In genomic region chr2:47075225-47075624, GRCm38 (mm10) we compare ENCODE assay signal across 18 mouse cellular contexts.
DNase-seq lines count a peak whose midpoint lies in the region; TF ChIP-seq lines count a peak whose summit lies in the region.
"Had no signal": no experiment of that assay in that cellular context is flagged by ENCODE, and none has a peak within 500 bp of the region (broad histone marks: within the 10 kb centered on the region; RNA-seq: fewer than 3 reads in every experiment).

No protein-coding gene starts in this region.

- no peak for TF ChIP-seq CTCF in MEL (IDR thresholded peaks at IDR 0.05 in 2 of 3, conservative IDR thresholded peaks at IDR 0.05 in 1 of 3; ENCODE audit: control insufficient read depth in 1 of 3, insufficient read depth in 1 of 3, low read depth in 2 of 3, low read length in 3 of 3, poor library complexity in 1 of 3, severe bottlenecking in 1 of 3)
- TF ChIP-seq CTCF in thymus, adult 2 months (IDR thresholded peaks at IDR 0.05; ENCODE audit: borderline replicate concordance, control insufficient read depth, extremely low read depth, insufficient read depth, low read length, poor library complexity), result no peak

- no peak for TF ChIP-seq RAD21 in MEL (IDR thresholded peaks at IDR 0.05; ENCODE audit: low read depth, low read length)

- no peaks in the 10 kb centered on the region for H3K9me3 ChIP-seq in MEL (replicated peaks; ENCODE audit: insufficient read depth, low read length)
- H3K9me3 ChIP-seq: G1E had no signal

- no peak overlapping the region for H3K4me3 ChIP-seq in MEL (ENCODE audit: control insufficient read depth in 1 of 2, insufficient read depth in 1 of 2, low read depth in 2 of 2, low read length in 2 of 2)
- H3K4me3 ChIP-seq in thymus, adult 2 months (ENCODE audit: control insufficient read depth, insufficient read depth, low read length), result no peak overlapping the region

- WGBS in thymus, adult 2 months, result 74% methylated on average over 3 of the region's 3 CpGs

- H3K9ac ChIP-seq in MEL (ENCODE audit: control insufficient read depth, low read depth, low read length, poor library complexity, severe bottlenecking), result no peak overlapping the region

- peak; percentile 39 for DNase-seq in heart, adult 11 months
- no peak for DNase-seq in heart, postnatal 10 days
- DNase-seq in MEL (ENCODE audit: low read depth, low spot score), result peak; percentile 8
- DNase-seq in thymus, adult 2 months, result no peak
- DNase-seq: adrenal gland, adult 2 months; adrenal gland, adult 8-10 months; adrenal gland, postnatal 10 days; adrenal gland, postnatal 14 days; adrenal gland, postnatal 25 days; adrenal gland, postnatal 36 days; B cell, adult 2 months; cerebellum, adult 11 months; cerebellum, adult 11-12 months; cerebellum, adult 18-20 months; cerebellum, adult 2 months had no signal

- TF ChIP-seq POLR2A in MEL (IDR thresholded peaks at IDR 0.05; ENCODE audit: control insufficient read depth in 1 of 2, insufficient read depth in 1 of 2, low read depth in 1 of 2, low read length in 2 of 2, poor library complexity in 1 of 2), result no peak
- TF ChIP-seq POLR2A in thymus, adult 2 months (IDR thresholded peaks at IDR 0.05; ENCODE audit: control insufficient read depth, extremely low read depth, insufficient read depth, low read length, poor library complexity), result no peak

- H3K4me1 ChIP-seq in MEL (ENCODE audit: control insufficient read depth in 1 of 2, insufficient read depth in 2 of 2, low read length in 2 of 2), result no peaks in the 10 kb centered on the region
- no peaks in the 10 kb centered on the region for H3K4me1 ChIP-seq in thymus, adult 2 months (replicated peaks; ENCODE audit: control insufficient read depth, insufficient read depth, low read length)

- peaks cover 0 to 3% of the 10 kb centered on the region in 2 experiments; a peak in 1 of 4 replicates for H3K36me3 ChIP-seq in MEL (ENCODE audit: control insufficient read depth in 1 of 2, insufficient read depth in 2 of 2, low read length in 2 of 2)
- H3K36me3 ChIP-seq in thymus, adult 2 months (ENCODE audit: control insufficient read depth, insufficient read depth, low read length), result no peaks in the 10 kb centered on the region
- H3K36me3 ChIP-seq: G1E had no signal

- intact Hi-C loops in heart, postnatal 10 days (cut with DNase I), result no loop called here

- peak in 1 of 2 experiments; percentile 64; a peak in 1 of 4 replicates for TF ChIP-seq EP300 in MEL (IDR thresholded peaks at IDR 0.05; ENCODE audit: low read depth in 1 of 2, low read length in 2 of 2)

- no peak overlapping the region for H3K27ac ChIP-seq in MEL (ENCODE audit: control insufficient read depth, low read depth, low read length)
- no peak overlapping the region for H3K27ac ChIP-seq in thymus, adult 2 months (ENCODE audit: control insufficient read depth, insufficient read depth, low read length)

- no peaks in the 10 kb centered on the region for H3K27me3 ChIP-seq in MEL (ENCODE audit: control insufficient read depth in 1 of 2, insufficient read depth in 2 of 2, low read length in 2 of 2)
- no peaks in the 10 kb centered on the region for H3K27me3 ChIP-seq in thymus, adult 2 months (ENCODE audit: control insufficient read depth, insufficient read depth, low read length)
- H3K27me3 ChIP-seq: CH12.LX, Patski had no signal

- H3K79me2 ChIP-seq in MEL (ENCODE audit: control insufficient read depth, insufficient read depth, low read length, poor library complexity), result no peaks in the 10 kb centered on the region

TF ChIP-seq in MEL, 35 proteins besides CTCF, POLR2A, EP300 and RAD21:
- no peak for TF ChIP-seq TBP (IDR thresholded peaks at IDR 0.05; ENCODE audit: low read depth, low read length)
- TF ChIP-seq BHLHE40 (IDR thresholded peaks at IDR 0.05; ENCODE audit: borderline replicate concordance, low read depth, low read length), result peak; percentile 92
- no peak for TF ChIP-seq ELF1 (IDR thresholded peaks at IDR 0.05; ENCODE audit: low read depth, low read length)
- TF ChIP-seq SMC3 (IDR thresholded peaks at IDR 0.05; ENCODE audit: low read depth, low read length), result no peak
- TF ChIP-seq CHD2 (IDR thresholded peaks at IDR 0.05; ENCODE audit: low read length), result no peak
- TF ChIP-seq NELFE (IDR thresholded peaks at IDR 0.05; ENCODE audit: low read depth, low read length), result no peak
- no peak for TF ChIP-seq USF2 (IDR thresholded peaks at IDR 0.05; ENCODE audit: borderline replicate concordance in 1 of 2, insufficient read depth in 1 of 2, low read depth in 1 of 2, low read length in 2 of 2)
- 0 out of 2 replicates have a peak, but pooled peaks have one; percentile 30 for TF ChIP-seq MYC (IDR thresholded peaks at IDR 0.05; ENCODE audit: low read depth, low read length)
- no peak for TF ChIP-seq MAZ (IDR thresholded peaks at IDR 0.05; ENCODE audit: low read depth, low read length)
- TF ChIP-seq GABPA (IDR thresholded peaks at IDR 0.05; ENCODE audit: low read depth, low read length), result no peak
- peak; percentile 54; the same call in 1 of the 2 replicates for TF ChIP-seq USF1 (IDR thresholded peaks at IDR 0.05; ENCODE audit: low read depth, low read length)
- no peak for TF ChIP-seq UBTF (IDR thresholded peaks at IDR 0.05; ENCODE audit: borderline replicate concordance, insufficient read depth, low read depth, low read length)
- TF ChIP-seq TCF12 (IDR thresholded peaks at IDR 0.05; ENCODE audit: low read depth, low read length), result no peak
- TF ChIP-seq POLR2AphosphoS5 (IDR thresholded peaks at IDR 0.05; ENCODE audit: borderline replicate concordance, low read depth, low read length), result no peak
- TF ChIP-seq NRF1 (IDR thresholded peaks at IDR 0.05; ENCODE audit: insufficient read depth, low read depth, low read length, poor library complexity, severe bottlenecking), result no peak
- TF ChIP-seq SIN3A (IDR thresholded peaks at IDR 0.05; ENCODE audit: low read length), result peak; percentile 61; the same call in 1 of the 2 replicates
- no peak for TF ChIP-seq RCOR1 (IDR thresholded peaks at IDR 0.05; ENCODE audit: low read depth, low read length)
- peak; percentile 40; the same call in 1 of the 2 replicates for TF ChIP-seq GATA1 (IDR thresholded peaks at IDR 0.05; ENCODE audit: low read depth, low read length)
- TF ChIP-seq ZC3H11A (IDR thresholded peaks at IDR 0.05; ENCODE audit: low read depth, low read length), result no peak
- no peak for TF ChIP-seq MEF2A (IDR thresholded peaks at IDR 0.05; ENCODE audit: extremely low read depth, insufficient replicate concordance, low read depth, low read length, poor library complexity, severe bottlenecking)
- peak; percentile 79 for TF ChIP-seq MAX (IDR thresholded peaks at IDR 0.05; ENCODE audit: low read length)

Comparison
In these comparisons a context has a peak if more than half of its experiments do, and no peak if none do; other contexts are left out.
1. DNase-seq: peak in heart, adult 11 months (single experiment) and MEL (single experiment); none in heart, postnatal 10 days (0 of 2) and thymus, adult 2 months (single experiment).